Mouse (Mus musculus) ES-Bruce4 (cell line): ENCODE data around the gene Kirrel3. TPM values are rescaled to one million over a fixed set of nuclear protein-coding genes. Genes with fewer than 3 reads are reported as not detected.

Source experiments
- H3K27ac ChIP-seq: 2 replicates; pipeline ENCODE4 v1.5.1; 2012; ENCODE audit warnings: low read length, inconsistent platforms; ENCODE audit not compliant: insufficient read depth
- H3K27me3 ChIP-seq: 2 replicates; pipeline ENCODE4 v1.6.1; 2012; ENCODE audit warnings: mild to moderate bottlenecking, low read length, inconsistent platforms; ENCODE audit not compliant: control insufficient read depth, poor library complexity, insufficient read depth, severe bottlenecking
- H3K36me3 ChIP-seq: 2 replicates; pipeline ENCODE4 v1.6.1; 2012; ENCODE audit warnings: inconsistent platforms, mild to moderate bottlenecking, low read length, moderate library complexity; ENCODE audit not compliant: control insufficient read depth, poor library complexity, insufficient read depth, severe bottlenecking
- H3K4me1 ChIP-seq: one replicate; pipeline ENCODE4 v1.8.1; 2011; ENCODE audit warnings: low read length; ENCODE audit not compliant: control insufficient read depth, insufficient read depth
- H3K4me3 ChIP-seq: 2 replicates; pipeline ENCODE4 v1.5.1; 2011; ENCODE audit warnings: low read depth, mild to moderate bottlenecking, low read length
- H3K9ac ChIP-seq: 2 replicates; pipeline ENCODE4 v1.6.1; 2012; ENCODE audit warnings: low read depth, mild to moderate bottlenecking, inconsistent platforms; ENCODE audit not compliant: poor library complexity, severe bottlenecking
- H3K9me3 ChIP-seq: replicated peaks from 2 replicates; pipeline ENCODE4 v1.6.1; 2012; ENCODE audit warnings: mild to moderate bottlenecking, low read length, inconsistent platforms; ENCODE audit not compliant: control insufficient read depth, poor library complexity, insufficient read depth, severe bottlenecking
- CTCF ChIP-seq: IDR thresholded peaks from one replicate; pipeline ENCODE4 v1.8.1; 2011; ENCODE audit warnings: low read depth, low read length
- EP300 ChIP-seq: IDR thresholded peaks from 2 replicates; pipeline ENCODE4 v1.6.1; 2011; ENCODE audit warnings: low read depth, low read length; ENCODE audit not compliant: insufficient read depth
- POLR2A ChIP-seq: IDR thresholded peaks from one replicate; pipeline ENCODE4 v1.8.1; 2011; ENCODE audit warnings: low read length; ENCODE audit not compliant: insufficient read depth
- polyA plus RNA-seq: library from polyadenylated mRNA; stranded (reverse); fragments of >200 nt; gene quantifications from 2 replicates; pipeline ENCODE4 v1.2.4, GENCODE M21; 2011; ENCODE audit warnings: low read depth; ENCODE audit not compliant: missing spikeins, insufficient read depth, insufficient read length

Kirrel3 gene
- polyA plus RNA-seq, 1 experiment, result 0.52 TPM

DNA sequence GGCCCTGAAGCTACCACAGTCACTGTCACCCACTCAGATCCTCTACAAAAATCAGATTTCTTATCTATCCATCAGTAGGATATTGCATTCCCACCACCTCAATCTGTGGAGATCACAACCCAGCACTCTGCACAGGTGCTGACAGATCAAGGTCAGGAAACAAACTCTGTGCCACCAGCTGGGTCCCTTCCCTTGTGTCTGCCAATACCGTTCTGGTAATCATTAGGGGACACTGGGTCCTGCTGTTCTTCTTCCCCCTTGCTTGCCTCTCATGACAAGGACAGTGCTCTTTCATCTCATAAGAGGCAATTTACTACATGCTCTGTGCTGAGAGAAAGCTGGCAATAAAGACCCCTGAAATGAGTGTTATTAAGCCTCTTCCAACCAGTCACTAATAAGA lies 444.7 kb downstream of the Kirrel3 start:
- TF ChIP-seq POLR2A (no peak), CTCF (no peak), EP300 (no peak)
- no peak overlapping the region for H3K4me3 ChIP-seq

DNA sequence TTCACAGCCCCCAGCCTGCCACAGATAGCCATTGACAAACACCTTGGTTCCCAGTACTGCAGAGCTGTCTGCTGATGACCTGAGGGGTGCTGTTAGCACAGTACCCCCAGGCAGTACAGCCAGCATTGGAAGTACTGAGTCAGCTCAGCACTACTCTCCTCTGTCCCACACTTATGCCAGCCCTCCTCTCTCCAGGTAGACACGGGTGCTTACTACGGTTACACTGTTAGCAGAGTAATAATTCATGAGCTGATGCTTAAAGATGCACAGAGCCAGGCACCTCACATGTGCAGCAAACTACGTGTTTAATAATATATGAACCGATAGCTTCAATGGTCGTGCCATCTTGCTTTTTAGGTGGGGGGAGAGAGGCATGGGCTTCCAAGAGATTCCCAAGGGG lies 452.4 kb downstream of the Kirrel3 start:
- H3K9me3 ChIP-seq, result no peaks in the 10 kb centered on the region
- TF ChIP-seq POLR2A, result no peak
- no peak for TF ChIP-seq EP300
- no peak for TF ChIP-seq CTCF
- H3K4me3 ChIP-seq, result no peak overlapping the region
- no peaks in the 10 kb centered on the region for H3K4me1 ChIP-seq
- no peak overlapping the region for H3K9ac ChIP-seq
- no peaks in the 10 kb centered on the region for H3K36me3 ChIP-seq
- no peak overlapping the region for H3K27ac ChIP-seq
- H3K27me3 ChIP-seq, result peaks cover 2% of the 10 kb centered on the region; the same call in 1 of the 2 replicates

More for the DNA sequence above, 444.7 kb downstream of the Kirrel3 start:
- H3K9ac ChIP-seq, result no peak overlapping the region
- H3K27me3 ChIP-seq, result peaks cover under 1% of the 10 kb centered on the region; the same call in 1 of the 2 replicates
- H3K4me1 ChIP-seq, result no peaks in the 10 kb centered on the region
- no peaks in the 10 kb centered on the region for H3K9me3 ChIP-seq
- no peaks in the 10 kb centered on the region for H3K36me3 ChIP-seq
- no peak overlapping the region for H3K27ac ChIP-seq

DNA sequence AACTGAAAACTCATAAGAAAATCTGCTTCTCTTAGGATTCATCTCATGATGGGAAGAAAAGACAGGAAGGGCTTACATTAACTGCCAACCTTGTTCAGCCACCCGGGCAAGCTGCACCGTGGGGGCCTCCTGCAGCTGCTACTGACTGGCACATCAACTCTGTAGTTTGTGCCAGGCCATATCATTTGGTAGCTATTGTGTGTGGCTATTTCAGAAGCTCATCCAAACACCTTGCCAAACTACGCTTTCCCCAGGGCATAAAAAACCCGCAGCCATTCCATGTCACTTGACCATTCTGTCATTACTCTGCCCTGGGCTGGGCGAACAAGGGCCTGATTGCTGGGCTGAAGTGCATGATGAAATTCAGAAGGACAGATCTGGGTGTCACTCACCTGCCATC lies 453.9 kb downstream of the Kirrel3 start:
- no peak overlapping the region for H3K4me3 ChIP-seq
- no peaks in the 10 kb centered on the region for H3K4me1 ChIP-seq
- no peak for TF ChIP-seq POLR2A
- no peak for TF ChIP-seq EP300
- H3K9me3 ChIP-seq, result no peaks in the 10 kb centered on the region
- H3K27me3 ChIP-seq, result peaks cover 2% of the 10 kb centered on the region; the same call in 1 of the 2 replicates
- no peak overlapping the region for H3K9ac ChIP-seq
- no peak overlapping the region for H3K27ac ChIP-seq
- no peaks in the 10 kb centered on the region for H3K36me3 ChIP-seq

DNA sequence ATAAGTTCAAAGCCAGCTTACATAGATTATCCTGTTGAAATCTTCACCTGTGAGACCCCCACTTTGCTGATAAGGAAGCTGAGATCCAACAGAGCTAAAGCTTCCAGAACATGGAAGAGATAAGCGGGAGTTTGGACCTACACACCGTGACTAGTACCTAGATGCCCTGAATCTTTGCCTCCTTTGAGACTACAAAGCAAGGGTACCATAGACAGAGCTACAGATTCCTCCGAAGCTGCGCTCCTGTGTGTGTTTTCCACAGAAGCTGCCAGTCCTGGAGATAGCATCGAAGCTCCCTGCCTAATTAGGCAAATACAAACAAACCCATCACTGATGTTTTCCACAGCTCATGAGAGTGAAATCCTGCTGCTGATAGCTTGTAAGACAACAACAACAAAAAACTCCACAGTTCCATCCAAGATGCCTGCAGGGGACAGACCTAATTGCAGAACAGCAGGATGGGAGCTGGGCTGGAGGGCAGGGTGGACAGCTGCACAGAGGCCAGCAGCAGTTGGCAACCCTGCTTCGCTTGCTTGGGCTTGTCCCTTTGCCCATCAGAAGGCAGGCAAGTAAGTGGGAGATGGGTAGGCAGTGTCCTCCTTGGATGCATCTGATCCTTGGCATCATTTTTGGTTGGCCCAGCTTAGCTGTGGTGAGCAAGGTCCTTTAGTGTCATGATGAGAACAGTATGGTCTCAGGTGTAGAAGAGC lies 456.6 kb downstream of the Kirrel3 start:
- H3K9ac ChIP-seq, result no peak overlapping the region
- no peak overlapping the region for H3K27ac ChIP-seq
- H3K27me3 ChIP-seq, result no peaks in the 10 kb centered on the region
- no peak overlapping the region for H3K4me3 ChIP-seq
- no peaks in the 10 kb centered on the region for H3K36me3 ChIP-seq
- TF ChIP-seq POLR2A (no peak), CTCF (no peak), EP300 (no peak)
- no peaks in the 10 kb centered on the region for H3K4me1 ChIP-seq
- H3K9me3 ChIP-seq, result no peaks in the 10 kb centered on the region

DNA sequence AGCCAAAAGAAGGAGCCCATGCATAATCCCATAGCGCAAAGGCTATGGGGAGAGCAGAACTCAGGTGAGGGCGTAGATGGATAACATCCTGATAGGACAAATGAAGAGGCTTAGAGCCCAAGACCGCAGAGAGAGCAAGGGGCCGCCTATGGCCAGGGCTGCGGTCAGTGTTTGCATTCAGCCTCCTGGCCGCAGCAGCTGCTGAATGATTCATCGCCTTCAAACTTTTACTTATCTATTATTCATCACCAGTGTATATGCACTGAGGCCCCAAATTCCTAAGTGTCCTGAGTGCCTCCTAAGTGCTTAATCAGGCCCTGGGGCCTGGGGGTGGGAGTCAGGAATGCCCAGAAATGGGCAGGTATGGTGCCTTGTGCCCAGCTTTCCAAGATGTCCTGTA lies 457.3 kb downstream of the Kirrel3 start:
- TF ChIP-seq POLR2A (no peak), CTCF (no peak), EP300 (no peak)
- Histone ChIP-seq H3K27ac (no peak overlapping the region), H3K9me3 (no peaks in the 10 kb centered on the region), H3K4me1 (no peaks in the 10 kb centered on the region), H3K9ac (no peak overlapping the region), H3K27me3 (no peaks in the 10 kb centered on the region), H3K36me3 (no peaks in the 10 kb centered on the region), H3K4me3 (no peak overlapping the region)

DNA sequence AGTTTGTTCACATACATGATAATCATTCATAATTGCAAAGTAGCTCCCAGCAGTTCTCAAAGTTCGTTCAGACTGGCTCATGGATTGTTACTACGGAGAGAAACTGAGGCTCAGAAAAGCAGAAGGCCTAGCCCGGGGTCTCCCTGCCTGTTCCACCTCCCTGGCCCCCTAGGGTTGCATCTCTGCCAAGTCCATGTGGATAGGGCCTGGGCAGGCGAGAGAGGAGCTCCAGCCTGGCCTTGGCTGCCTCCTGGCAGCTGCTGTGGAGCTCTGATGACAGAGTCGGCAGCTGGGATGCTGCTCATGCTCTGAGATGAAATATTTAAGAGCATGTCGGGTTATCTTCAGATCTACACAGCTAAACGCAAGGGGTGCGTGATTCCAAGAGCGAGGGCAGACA lies 459.6 kb downstream of the Kirrel3 start:
- Histone ChIP-seq H3K27ac (no peak overlapping the region), H3K27me3 (no peaks in the 10 kb centered on the region)
- TF ChIP-seq POLR2A (no peak), EP300 (no peak), CTCF (no peak)

More for the DNA sequence above, 459.6 kb downstream of the Kirrel3 start:
- no peaks in the 10 kb centered on the region for H3K9me3 ChIP-seq
- H3K9ac ChIP-seq, result no peak overlapping the region
- no peaks in the 10 kb centered on the region for H3K4me1 ChIP-seq
- no peak overlapping the region for H3K4me3 ChIP-seq
- no peaks in the 10 kb centered on the region for H3K36me3 ChIP-seq
